Mouse (Mus musculus) natural killer cell, adult 2 months (primary cell): ENCODE data around the gene Ahcyl2.
"Not testable (repeated sequence)": the region's sequence is repeated elsewhere in the genome, so short reads cannot be mapped to it uniquely, and the experiment has no call there.

ENCODE experiments used
- DNase-seq, 2 experiments: peaks; one replicate each; pipeline ENCODE4 v3.0.0; 2022; ENCODE audit warnings: low spot score in 2 of 2

Ahcyl2 gene

DNA sequence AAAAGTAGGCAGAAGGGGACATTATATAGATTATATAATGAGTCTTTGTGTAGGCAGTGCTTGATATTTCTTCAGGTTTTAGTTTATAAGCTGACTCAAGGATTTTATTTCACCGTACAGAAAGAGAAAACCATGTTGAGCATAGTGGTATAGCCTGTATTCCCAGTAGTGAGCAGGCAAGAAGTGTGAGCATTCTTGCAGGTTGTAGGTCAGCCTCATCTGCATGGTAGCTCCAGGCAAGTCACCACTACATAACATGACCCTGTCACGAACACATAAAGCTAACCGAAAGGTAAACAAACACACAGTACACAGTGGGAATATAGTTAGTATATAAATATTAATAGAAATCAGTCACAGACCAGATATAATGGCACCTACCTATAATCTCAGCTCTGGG, 47.2 kb downstream of the Ahcyl2 start:
- no peak for DNase-seq

DNA sequence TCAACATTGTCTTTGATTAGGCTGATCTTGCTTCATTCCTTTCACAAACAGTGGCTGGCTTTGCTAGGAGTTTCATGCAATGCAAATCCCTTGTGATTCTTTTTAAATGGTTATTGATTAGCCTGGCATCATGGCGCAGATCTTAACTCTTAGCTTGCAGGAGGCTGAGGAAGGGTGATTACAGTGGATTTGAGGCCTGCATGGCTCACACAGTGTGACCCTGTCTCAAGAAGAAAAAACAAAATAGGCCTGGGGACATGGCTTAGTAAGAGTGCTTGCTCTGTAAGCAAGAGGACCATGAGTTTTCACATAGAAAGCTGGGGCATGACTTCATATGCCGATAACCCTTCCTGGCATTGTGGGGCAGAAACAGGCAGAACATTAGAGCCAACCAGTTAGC, 47.8 kb downstream of the Ahcyl2 start:
- DNase-seq, result no peak

DNA sequence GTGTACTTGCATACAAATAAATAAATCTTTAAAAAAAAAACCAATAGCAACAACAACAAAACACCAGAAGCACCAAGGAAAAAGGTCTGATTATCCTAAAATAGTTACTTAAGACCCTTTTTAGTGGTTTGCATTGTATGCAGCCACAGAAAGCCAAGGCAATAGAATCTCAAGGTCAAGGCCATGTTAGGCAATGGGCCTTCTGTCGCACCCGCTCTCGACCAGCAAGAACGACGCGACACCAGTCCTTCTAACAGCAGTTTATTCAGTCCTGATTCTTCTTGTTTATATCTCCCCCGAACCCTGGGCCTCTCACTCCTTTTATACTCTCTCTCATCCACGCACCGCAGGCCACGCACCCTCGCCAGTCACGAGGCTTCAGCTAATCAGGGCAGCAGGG, 48.6 kb downstream of the Ahcyl2 start:
- not testable (repeated sequence) for DNase-seq

- peak in 1 of 2 experiments; percentile 23 for DNase-seq
Measured at GRCm38 (mm10) chr6:29819309-29819708, 51.5 kb downstream of the Ahcyl2 start.

DNA sequence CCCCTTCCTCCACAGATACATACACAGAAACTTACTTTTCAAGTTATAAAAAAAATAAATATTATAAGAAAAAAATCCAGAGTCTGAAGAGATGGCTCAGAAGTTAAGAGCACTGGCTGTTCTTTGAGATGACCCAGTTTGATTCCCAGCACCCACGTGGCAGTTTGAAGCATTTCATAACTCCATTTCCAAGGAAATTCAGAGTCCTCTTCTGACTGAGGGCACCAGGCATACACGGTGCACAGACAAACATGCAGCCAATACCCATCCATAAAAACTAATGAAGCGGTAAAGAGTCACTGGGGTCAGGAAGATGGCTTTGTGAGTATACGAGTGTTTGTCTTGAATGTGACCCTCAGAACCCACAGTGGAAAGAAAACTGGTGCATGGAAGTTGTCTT, 52.5 kb downstream of the Ahcyl2 start:
- no peak for DNase-seq

DNA sequence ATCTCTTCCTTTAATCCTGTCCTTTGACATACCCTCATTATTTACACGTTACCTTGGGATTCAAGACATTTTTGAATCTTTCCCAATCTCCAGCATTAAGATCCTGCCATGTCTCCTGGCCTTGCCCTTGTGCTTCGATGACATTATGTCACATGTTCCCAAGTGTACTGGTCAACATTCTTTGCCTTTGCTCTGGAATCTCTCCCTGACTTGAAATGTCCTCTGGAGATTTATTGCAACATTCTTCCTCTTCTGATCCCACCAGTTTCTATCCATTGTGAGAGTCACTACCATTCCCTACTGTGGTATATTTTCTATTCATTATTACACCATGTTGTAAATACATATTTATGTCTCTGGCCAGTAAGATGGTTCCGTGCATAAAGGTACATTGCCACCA, 53.1 kb downstream of the Ahcyl2 start:
- DNase-seq, result no peak

- no peak for DNase-seq
Measured at GRCm38 (mm10) chr6:29821770-29822169, 54.0 kb downstream of the Ahcyl2 start.

DNA sequence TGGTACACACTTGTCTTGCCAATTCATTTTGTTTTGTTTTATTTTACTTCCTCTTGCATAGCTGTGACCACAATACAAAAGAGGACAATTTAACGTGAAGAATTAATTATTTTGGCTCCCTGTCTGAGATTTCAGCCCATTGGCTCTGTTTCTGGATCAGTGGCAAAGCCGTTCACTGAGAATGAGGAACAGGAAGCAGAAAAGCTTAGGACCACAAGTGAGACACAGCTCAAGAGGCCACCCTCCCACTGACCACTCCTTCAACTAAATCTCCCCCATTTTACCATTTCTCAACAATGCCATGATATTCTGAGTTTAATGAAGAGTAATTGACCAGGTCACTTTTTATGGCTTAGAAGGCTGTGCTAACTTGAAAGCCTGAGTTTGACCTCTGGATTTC, 57.5 kb downstream of the Ahcyl2 start:
- DNase-seq, result no peak

DNA sequence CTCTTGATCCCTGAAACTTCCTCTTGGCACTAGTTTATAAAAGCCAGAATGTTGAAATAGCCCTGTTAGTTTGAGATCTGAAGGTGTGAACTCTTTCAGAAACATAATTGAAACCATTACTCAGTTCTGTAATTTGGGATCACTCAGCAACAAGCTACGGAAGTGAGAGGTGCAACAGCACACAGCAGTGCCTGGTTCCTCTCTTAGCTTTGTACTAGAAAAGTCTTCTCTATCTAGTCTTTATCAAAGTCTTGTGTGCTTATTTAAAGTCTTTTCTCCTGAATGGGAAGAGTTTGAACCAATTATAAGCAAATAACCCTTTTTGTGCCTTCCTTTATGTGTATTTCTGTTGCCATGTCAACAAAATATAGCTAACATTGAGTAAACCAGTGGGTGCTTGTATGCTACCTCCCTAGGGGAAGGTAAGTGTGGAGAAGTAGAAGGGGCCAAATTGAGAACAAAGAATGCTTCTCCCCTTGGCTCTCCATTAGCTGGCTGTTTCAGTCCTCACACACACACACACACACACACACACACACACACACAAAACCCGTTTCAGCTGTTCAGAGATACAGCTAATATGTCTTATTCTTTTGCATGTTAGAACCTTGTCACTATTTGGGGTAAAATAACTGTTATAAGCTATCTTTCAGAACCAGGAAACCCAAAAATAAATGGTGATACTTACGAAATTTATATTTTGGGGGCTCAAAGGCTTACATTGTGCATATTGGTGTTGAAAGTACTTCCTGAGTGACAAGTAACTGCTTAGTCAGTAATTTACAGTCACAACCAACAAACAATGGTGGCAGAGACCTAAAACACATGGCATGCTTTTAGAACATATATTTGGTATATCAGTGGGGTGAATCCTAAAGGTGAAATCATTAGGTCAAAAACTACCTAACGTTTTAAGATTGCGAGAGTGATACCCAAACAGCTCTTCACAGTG, 59.8 kb downstream of the Ahcyl2 start:
- no peak for DNase-seq

DNA sequence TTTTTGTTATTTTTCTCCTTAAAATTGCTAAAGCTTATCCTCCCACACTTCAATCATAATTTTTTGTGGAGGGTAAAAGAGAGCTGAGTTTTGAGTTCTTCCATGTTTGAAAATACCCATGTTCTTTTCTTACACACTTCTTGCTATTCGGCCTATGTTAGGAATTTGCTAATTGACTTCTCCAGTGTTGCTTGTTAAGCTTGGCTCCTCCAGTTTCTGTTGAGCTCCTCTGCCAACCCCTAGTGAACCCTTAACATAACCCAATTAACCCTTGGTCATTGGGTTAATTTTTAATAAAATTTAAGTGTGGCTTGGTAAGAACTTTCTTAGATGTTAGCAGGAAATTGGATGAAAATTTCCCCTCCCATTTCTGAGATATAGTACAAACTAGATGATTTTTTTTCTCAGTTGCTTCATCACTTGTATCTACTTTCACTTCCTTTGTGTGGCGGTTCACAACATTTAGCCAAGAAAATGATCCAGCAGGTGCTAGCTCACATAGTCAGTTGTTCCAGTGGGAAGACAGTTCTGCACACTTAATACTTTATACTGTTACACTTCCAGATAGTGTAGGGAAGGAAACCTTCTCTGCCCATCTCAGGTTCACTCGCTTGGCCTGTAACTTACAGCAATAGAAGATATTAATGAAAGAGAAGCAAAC, 60.9 kb downstream of the Ahcyl2 start:
- DNase-seq, result no peak

GRCm38 (mm10) chr6:29832356-29832755, 64.5 kb downstream of the Ahcyl2 start:
- no peak for DNase-seq

DNA sequence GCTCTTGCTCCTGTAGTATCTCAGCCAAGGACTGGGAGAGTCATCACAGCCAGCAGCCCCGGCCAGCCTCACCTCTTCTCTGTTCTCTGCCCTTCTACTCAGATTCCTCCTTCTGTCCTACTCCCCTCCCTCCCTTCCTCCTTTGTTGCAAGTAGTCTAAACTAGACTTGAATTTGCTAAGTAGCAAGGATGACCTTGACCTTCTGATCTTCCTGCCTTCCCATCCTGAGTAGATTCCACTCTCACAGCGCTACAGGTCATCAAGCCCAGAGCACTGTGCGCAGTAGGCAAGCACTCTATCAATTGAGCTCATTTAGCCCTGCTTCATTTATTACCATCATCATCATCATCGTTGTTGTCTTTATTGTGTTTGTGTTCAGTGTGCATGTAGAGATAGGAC, 65.3 kb downstream of the Ahcyl2 start:
- DNase-seq, result no peak

- DNase-seq, result peak in 1 of 2 experiments; percentile 24
Measured at GRCm38 (mm10) chr6:29833568-29834255, 65.9 kb downstream of the Ahcyl2 start.

GRCm38 (mm10) chr6:29835543-29836177, 67.8 kb downstream of the Ahcyl2 start:
- no peak for DNase-seq

DNA sequence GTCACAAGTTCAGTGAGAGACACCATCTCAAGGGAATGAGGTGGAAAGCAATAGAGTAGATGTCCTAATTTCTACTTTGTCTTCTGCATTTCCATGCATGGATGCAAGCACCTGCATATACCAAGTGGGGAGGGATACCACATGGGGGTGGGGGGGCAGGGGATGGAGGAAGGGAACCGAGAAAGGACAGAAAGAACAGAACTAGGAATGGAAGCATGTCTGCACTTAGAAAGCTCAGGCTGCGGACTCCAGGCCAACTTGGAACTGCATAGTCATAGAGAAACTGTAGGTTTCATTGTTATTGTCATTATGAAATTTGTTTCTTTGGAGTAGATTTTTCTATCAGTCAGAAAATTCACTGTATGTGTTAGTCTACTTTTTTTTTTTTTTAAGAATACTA, 69.8 kb downstream of the Ahcyl2 start:
- DNase-seq, result no peak

- DNase-seq, result peak in 1 of 2 experiments; percentile 67
Measured at GRCm38 (mm10) chr6:29838531-29838930, 70.7 kb downstream of the Ahcyl2 start.

DNA sequence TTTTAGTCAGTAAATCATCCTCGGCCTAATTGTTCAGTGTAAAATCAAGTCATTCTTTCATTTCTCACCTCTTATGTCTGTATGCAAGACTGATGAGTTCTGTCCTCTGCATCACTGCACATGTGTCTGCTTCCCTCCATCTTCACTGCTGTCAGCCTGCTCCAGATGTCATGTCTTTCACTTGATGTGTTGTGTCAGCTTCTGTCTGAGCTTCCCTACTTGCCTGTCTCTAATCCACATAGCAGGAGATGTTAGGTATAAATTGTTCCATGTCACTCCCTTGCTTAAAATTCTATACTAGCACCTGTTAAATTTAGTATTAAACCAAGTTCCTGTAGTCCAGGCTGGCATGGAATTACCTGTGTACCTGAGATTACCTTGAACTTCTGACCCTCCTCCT, 72.2 kb downstream of the Ahcyl2 start:
- DNase-seq, result no peak

- DNase-seq, result no peak
Measured at GRCm38 (mm10) chr6:29841461-29841860, 73.7 kb downstream of the Ahcyl2 start.

- no peak for DNase-seq
Measured at GRCm38 (mm10) chr6:29847643-29848166, 79.9 kb downstream of the Ahcyl2 start.

DNA sequence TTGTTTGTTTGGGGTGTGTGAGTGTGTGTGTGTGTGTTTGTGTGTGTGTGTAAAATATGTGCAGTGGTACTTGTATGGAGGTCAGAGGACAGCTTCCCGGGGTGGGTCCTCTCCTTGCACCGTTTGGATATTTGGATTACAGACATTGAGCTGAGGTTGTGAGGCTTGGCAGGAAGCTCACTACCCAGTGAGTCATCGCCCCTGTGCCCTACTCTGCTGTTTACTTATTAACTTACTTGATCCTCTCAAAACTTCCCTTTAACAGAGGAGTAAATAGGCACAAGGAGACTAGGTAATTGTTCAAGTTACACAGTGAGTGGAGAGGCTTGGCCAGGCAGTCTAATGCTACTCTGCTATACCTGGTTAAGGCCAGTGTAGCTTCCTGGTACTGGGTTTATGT, 81.0 kb downstream of the Ahcyl2 start:
- DNase-seq, result no peak

DNA sequence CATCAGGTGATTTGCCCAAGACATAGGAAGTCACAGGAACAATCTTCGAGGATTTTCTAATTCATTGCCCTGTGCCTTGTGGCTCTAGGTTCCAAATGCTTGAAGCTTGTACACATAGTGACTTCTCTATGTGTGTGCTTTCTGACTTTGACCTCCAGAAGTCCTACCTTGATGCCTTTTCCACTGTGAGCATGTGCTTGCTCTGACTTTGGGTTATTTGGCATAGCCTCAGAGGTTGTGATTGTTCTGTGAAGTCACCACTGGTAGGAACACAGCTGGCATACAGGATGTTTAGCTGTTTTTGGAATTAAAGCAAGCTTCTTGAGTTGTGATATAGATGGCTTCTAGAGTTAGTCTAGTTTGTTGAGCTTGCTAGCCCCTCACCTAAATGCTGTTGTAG, 82.3 kb downstream of the Ahcyl2 start:
- no peak for DNase-seq

DNA sequence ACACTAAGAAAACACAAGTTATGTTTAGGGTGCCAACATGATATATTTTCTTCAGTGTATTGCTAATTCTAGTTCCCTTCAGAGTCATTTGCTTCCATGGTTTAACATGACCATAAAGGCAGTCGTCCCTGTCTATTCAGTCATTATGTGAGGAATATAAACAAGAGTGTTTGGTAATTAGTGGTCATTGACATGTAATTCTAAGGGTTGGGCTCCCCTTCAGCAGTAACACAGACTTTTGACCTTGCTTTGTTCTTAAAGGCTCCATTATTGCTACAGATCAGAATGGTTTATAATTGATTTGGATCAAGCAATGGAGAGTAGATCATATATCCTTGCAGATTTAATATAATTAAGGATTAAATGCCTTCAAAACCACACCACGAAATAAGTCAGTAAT, 82.9 kb downstream of the Ahcyl2 start:
- no peak for DNase-seq
